Mouse (Mus musculus): ENCODE measurements around the gene Gmfg. TPM values are rescaled to one million over a fixed set of nuclear protein-coding genes. Genes with fewer than 3 reads are reported as not detected.

Gene Gmfg
- 1 to 10 TPM; 2.1 to 2.4 TPM for total RNA-seq (2021)
- long read RNA-seq, experiment 1, partial matches to known transcripts: 1 of 1 reads
- long read RNA-seq, experiment 1, other reads (novel, unspliced or antisense): 0 of 1 reads
- long read RNA-seq, experiment 2: 0 reads

- Histone ChIP-seq H3K4me3 (peak within 1 kb of the TSS; percentile 80), H3K27ac (peak within 1 kb of the TSS; percentile 94)
- intact Hi-C loops (cut with DNase I): no loop called here
- DNase-seq: peak; percentile 79
- peak; percentile 64 for TF ChIP-seq CTCF (IDR thresholded peaks at IDR 0.05)
Observed at GRCm38 (mm10) chr7:28436932-28437570, at the start of gene Gmfg. TSS of gene Gmfg (plus strand) at chr7:28437447.

DNA sequence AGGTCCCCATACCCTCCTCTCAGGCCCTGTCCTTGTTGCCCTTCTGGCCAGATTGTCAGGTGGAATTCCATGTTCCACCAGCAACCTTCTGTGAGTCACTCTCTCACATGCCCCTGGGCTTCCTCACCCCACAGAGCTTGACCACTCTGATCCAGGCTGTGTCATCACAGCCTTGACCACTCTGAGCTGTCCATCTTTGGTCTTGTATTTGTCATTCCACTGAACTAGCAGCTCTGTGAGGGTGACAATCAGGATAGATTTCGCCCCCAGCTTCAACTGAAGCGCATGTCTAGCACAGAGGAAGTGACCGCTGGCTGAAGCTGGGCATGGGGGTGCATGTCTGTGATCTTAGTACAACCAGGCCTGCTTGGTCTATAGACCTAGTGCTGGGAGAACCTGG, 46.9 kb upstream of the Gmfg start:
- Histone ChIP-seq H3K4me3 (no peak overlapping the region), H3K27ac (no peak overlapping the region)
- intact Hi-C loops (cut with DNase I): no loop called here
- TF ChIP-seq CTCF (IDR thresholded peaks at IDR 0.05): no peak
- DNase-seq: no peak

DNA sequence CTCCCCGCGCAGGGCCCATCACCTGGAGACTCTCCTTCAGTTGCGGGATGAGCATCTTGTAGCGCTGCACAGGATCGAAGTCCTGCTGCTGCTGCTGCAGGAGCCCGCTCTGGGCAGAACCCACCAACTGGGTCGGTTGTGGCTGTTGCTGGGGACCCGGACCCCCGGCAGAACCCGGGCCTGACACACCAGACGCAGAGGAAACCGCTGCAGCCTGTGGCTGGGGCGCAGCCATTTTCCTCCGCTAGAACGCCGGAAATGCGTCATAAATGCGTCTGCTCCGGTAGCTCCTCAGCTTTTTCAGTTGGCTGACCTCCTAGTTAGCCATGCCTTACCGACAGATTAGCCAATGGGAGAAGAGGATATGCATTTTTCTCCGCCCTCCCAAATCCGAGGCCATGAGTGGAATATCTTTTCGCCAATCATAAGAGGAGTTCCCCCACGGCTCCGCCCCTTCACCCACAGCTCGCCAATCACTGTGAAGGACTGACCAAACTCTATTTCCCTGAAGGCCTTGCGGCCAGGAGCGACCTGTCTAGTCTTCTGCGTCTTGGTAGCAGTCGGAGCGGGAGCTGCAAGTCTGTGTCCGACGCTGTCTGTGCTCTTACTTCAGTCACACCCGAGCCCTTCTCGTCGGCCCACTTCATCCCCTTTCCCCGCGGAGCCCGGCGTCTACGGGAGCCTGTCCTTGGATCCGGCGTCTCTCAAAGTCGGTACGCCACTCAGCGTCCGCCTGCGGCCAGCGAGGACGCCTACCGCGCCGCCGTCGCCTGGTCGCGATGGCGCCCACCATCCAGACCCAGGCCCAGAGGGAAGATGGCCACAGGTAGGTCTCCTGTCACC, 44.6 kb upstream of the Gmfg start, which contains the start of the genes Med29 and Paf1:
Med29 (minus strand) TSS at position 280 of the 843 bp plus-strand sequence.
Paf1 (plus strand) TSS at position 523 of the 843 bp plus-strand sequence.
- intact Hi-C loops (cut with DNase I): no loop called here
- TF ChIP-seq CTCF (IDR thresholded peaks at IDR 0.05): no peak
- DNase-seq: peak; percentile 97
- H3K4me3 ChIP-seq: peak within 1 kb of the TSS; percentile 92
- H3K27ac ChIP-seq: peak within 1 kb of the TSS; percentile 94

DNA sequence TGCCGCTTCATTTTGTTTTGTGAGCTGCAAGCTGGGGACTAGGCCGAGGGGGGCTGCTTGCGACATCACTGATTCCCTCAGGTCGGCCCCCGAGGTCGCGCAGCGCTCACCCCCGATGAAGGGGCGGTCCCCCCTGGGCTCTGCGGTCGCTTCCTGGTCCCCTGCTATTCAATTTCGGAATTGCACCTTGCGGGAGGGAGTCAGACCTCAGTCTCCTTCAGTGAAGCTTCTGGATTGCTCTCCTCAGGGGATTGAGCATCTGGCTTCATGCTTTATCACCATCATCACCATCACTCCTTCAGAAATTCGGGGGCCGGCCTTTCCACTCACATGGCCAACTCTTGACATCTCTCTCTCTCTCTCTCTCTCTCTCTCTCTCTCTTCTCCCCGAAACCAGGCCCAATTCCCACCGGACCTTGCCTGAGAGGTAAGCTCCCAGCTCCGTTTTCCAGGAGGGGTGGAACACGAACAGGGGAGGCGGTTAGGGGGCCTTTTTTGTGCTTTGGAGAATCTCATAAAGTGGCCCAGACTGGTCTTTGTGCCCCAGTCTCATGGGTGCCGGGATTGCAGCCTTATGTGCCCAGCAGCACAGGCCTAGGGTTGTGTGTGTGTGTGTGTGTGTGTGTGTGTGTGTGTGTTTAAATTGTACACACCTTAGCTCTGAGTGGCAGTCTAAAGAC, 43.8 kb upstream of the Gmfg start:
- intact Hi-C loops (cut with DNase I): no loop called here
- Histone ChIP-seq H3K27ac (peak overlapping the region; percentile 94), H3K4me3 (peak overlapping the region; percentile 92)
- no peak for TF ChIP-seq CTCF (IDR thresholded peaks at IDR 0.05)
- no peak for DNase-seq

DNA sequence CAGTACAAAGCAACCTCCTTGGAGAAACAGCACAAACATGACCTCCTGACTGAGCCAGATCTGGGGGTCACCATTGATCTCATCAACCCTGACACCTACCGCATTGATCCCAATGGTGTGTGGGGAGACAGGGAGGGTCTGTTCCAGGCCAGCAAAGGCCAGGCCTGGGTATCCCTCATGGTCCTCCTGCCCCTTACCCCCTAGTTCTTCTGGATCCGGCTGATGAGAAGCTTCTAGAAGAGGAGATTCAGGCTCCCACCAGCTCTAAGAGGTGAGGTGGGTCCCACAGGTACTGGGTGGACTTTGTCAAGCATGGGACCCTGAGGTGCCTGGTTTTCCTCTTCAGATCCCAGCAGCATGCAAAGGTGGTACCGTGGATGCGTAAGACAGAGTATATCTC, 41.8 kb upstream of the Gmfg start:
- DNase-seq: no peak
- no peak for TF ChIP-seq CTCF (IDR thresholded peaks at IDR 0.05)
- H3K4me3 ChIP-seq: no peak overlapping the region
- intact Hi-C loops (cut with DNase I): no loop called here
- H3K27ac ChIP-seq: no peak overlapping the region

GRCm38 (mm10) chr7:28398000-28398399, 39.2 kb upstream of the Gmfg start:
- intact Hi-C loops (cut with DNase I): no loop called here
- peak; percentile 58 for TF ChIP-seq CTCF (IDR thresholded peaks at IDR 0.05)
- Histone ChIP-seq H3K27ac (no peak overlapping the region), H3K4me3 (no peak overlapping the region)
- DNase-seq: no peak

GRCm38 (mm10) chr7:28398696-28399340, 38.4 kb upstream of the Gmfg start:
- no peak for TF ChIP-seq CTCF (IDR thresholded peaks at IDR 0.05)
- DNase-seq: no peak
- Histone ChIP-seq H3K4me3 (no peak overlapping the region), H3K27ac (no peak overlapping the region)
- intact Hi-C loops (cut with DNase I): no loop called here

- H3K4me3 ChIP-seq: no peak overlapping the region
- no peak for DNase-seq
- H3K27ac ChIP-seq: no peak overlapping the region
- TF ChIP-seq CTCF (IDR thresholded peaks at IDR 0.05): no peak
- intact Hi-C loops (cut with DNase I): no loop called here
Observed at GRCm38 (mm10) chr7:28401030-28401429, 36.2 kb upstream of the Gmfg start.

- intact Hi-C loops (cut with DNase I): no loop called here
- no peak for DNase-seq
- no peak for TF ChIP-seq CTCF (IDR thresholded peaks at IDR 0.05)
- H3K27ac ChIP-seq: no peak overlapping the region
- no peak overlapping the region for H3K4me3 ChIP-seq
Observed at GRCm38 (mm10) chr7:28401942-28402341, 35.3 kb upstream of the Gmfg start.

- Histone ChIP-seq H3K27ac (peak overlapping the region; percentile 83), H3K4me3 (no peak overlapping the region)
- intact Hi-C loops (cut with DNase I): no loop called here
- no peak for TF ChIP-seq CTCF (IDR thresholded peaks at IDR 0.05)
- peak; percentile 84 for DNase-seq
Observed at GRCm38 (mm10) chr7:28410841-28411475, 26.3 kb upstream of the Gmfg start.

DNA sequence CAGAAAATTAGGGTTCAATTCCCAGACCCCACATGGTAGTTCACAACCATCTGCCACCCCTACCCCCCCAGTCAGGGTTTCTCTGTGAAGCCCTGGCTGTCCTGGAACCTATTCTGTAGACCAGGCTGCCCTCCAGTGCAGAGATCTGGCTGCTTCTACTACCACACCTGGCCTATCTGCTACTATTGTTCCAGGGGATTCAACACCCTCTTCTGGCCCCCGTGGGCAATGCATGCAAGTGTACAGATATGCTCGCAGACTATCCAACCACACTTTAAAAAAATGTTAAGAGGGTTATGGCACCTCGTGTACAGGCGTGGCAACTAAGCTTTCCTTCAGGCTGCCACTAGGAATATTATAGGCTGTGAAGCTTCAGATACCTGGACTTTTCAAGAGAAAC, 24.4 kb upstream of the Gmfg start:
- intact Hi-C loops (cut with DNase I): no loop called here

DNA sequence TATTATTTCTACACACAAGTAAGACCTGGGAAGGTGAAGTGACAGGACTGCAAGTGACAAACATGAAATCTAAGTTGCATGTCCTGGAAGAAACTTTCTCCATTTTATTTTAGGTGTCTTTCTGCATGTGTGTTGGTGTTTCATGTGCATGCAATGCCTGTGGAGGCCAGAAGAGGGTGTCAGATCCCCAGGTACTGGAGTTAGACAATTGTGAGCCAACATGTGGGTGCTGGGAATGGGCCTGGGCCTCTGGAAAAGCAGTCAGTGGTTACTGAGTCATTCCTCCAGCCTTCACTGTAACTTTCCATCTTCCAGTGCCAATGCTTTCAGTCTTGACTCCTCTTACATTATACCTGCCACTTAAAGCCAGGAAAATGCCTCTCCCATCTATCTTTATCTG, 19.9 kb upstream of the Gmfg start:
- TF ChIP-seq CTCF (IDR thresholded peaks at IDR 0.05): peak; percentile 33
- no peak for DNase-seq
- intact Hi-C loops (cut with DNase I): no loop called here
- H3K4me3 ChIP-seq: no peak overlapping the region
- peak overlapping the region; percentile 80 for H3K27ac ChIP-seq

More for the DNA sequence above, 24.4 kb upstream of the Gmfg start:
- TF ChIP-seq CTCF (IDR thresholded peaks at IDR 0.05): no peak
- no peak for DNase-seq
- Histone ChIP-seq H3K4me3 (no peak overlapping the region), H3K27ac (peak overlapping the region; percentile 83)

All from gastrocnemius, adult 2 months (tissue).